Mouse (Mus musculus) testis, adult 2 months (tissue): Measurements from ENCODE around the gene Gon4l.
"Not testable (repeated sequence)": the region's sequence is repeated elsewhere in the genome, so short reads cannot be mapped to it uniquely, and the experiment has no call there.

ENCODE experiments used
- CTCF ChIP-seq: fragments of 200-500 bp; IDR thresholded peaks from 2 replicates; pipeline ENCODE4 v1.5.1; 2012; ENCODE audit warnings: low read depth, mild to moderate bottlenecking, inconsistent platforms, low read length, moderate library complexity; ENCODE audit not compliant: control insufficient read depth, insufficient read depth, insufficient replicate concordance
- POLR2A ChIP-seq: fragments of 200-500 bp; IDR thresholded peaks from 2 replicates; pipeline ENCODE4 v1.6.1; 2012; ENCODE audit warnings: low read depth, mild to moderate bottlenecking, inconsistent platforms, low read length, moderate library complexity; ENCODE audit not compliant: control insufficient read depth

DNA sequence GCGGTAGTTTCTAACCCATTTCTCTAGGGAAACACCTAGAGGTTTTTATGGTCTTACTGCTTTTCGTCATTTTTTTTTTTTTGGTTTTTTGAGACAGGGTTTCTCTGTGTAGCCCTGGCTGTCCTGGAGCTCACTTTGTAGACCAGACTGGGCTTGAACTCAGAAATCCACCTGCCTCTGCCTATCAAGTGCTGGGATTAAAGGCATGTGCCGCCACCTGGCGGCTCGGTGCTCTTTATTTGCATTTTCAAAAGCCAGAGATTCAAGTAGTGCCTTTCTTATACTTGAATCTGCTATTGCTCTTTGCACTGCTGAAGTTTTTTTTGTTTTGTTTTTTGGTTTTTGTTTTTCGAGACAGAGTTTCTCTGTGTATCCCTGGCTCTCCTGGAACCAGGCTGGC is 37.5 kb upstream of the Gon4l start:
- TF ChIP-seq CTCF, POLR2A: not testable (repeated sequence)
